Mouse (Mus musculus): ENCODE measurements at regions not wholly inside any gene's neighbourhood (a gene's known extent, or its start where the extent isn't known, plus 50 kb on each side); places are given as distances from the start of the nearest gene placed in this dataset.

DNA sequence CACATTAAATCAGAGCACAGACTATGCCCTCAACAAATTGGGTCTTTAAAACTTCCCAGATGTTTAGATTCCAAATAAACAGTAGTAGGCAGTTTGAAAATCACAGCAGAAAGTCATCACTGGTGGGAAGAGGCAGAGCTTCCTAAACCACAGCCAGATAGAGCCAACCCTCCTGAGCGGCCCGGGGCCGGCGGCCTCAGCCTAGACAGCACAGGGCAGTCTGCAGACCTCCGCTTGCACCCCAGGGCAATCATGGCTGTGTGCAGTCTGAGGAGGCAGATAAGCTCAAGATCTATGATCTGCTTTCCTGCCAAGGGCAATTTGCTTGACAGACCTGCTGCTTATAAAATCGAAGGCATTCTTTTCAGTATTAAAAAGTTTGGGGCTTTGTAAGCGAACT, 192.6 kb downstream of the Hlx start:
- DNase-seq (ENCODE audit: extremely low spot score, low read depth, low spot score), result no peak

DNA sequence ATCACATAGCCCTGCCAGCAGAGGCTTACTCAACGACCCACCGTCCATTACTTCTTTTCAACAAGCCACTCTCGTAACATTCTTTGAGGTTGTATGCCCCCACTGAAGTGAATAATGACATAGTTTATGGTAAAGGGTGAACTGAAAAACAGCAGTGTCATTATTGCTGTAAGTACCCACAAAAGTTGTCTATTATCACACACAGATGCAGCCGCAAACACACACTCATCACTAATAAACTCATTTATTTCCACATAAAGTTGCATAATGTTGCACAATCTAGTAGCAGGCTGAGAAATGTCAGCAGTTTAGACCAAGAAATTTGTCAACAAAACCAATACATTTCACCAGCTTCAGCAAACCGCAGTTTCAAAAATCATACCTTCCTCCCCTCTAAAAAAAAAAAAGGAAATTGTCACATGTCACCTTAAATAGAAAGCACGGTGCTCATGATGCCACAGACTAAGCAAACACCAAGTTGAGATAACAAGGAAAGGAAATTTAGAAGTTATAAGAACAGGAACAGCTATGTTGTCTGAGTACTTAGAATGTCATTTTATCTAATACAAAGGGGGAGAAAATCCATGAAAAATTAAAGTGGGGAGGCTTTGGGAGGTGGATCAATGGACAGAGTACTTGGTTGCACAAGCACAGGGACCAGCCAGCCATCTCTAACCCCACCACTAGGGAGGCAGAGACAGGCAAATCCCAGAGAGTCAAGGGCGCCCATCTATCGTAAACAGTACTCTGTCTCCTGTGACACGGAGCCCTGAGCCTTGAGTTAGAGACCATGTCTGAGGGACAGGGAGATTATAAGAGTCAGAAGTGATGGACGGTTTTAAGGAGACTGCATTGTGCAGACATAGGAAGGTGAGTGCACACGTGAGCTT, 195.9 kb downstream of the Hlx start:
- no peak for DNase-seq (ENCODE audit: extremely low spot score, low read depth, low spot score)

DNA sequence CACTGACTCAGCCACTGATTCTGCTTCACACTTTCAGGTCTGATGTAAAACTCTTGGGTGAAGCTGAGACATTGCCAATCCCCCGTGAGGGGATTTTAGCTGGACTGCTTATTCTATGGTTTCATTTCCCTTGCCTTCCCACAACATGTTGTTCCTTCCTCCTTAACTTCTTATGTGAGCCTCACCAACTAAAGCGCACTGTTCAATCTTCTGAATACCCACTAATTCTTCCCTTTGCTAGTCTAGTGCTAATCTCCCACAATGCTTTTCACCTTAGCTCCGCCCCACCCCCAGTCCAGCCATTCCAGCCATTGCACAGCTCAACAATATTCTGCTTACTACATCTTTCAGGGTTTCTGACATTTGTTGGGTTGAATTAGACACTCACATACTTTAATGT, 196.7 kb downstream of the Hlx start:
- DNase-seq (ENCODE audit: extremely low spot score, low read depth, low spot score), result no peak

DNA sequence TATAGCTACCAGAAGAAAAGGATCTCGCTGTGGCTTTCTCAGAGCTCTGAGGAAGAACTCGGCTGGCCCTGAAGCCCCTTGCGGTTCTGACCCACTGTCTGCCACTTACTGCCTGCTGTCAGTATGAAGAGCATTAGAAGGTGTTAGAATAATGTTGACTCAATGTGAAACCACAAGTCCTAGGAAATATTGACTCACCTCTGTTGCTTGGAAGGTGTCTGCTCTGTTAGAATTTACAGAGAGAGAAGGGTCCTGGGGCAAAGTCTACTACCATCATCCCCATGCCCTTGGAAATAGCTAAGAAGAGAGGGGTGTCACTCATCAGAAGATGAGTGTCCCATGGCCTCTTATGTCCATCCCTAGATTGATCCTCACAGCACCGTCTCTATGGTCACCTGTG, 197.9 kb downstream of the Hlx start:
- DNase-seq (ENCODE audit: extremely low spot score, low read depth, low spot score), result no peak

DNA sequence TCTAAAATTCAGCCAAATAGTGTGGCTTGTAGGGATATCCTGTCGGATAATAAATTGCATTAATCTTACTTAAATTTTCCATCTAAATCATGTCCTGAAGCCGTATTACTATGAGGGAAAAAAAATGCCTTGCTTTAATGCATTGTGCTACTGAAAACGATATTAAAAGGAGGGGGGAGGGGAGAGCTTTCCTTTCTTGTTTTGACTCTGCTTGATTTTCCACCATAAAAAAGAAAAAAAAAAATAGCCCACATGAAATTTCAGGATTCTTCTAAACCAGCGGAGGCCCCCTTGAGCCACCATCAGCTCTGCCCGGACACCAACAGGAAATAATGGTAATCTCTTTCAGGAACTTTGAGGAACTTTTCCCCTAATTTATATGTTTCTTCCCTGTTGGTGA, 198.5 kb downstream of the Hlx start:
- DNase-seq (ENCODE audit: extremely low spot score, low read depth, low spot score), result no peak

DNA sequence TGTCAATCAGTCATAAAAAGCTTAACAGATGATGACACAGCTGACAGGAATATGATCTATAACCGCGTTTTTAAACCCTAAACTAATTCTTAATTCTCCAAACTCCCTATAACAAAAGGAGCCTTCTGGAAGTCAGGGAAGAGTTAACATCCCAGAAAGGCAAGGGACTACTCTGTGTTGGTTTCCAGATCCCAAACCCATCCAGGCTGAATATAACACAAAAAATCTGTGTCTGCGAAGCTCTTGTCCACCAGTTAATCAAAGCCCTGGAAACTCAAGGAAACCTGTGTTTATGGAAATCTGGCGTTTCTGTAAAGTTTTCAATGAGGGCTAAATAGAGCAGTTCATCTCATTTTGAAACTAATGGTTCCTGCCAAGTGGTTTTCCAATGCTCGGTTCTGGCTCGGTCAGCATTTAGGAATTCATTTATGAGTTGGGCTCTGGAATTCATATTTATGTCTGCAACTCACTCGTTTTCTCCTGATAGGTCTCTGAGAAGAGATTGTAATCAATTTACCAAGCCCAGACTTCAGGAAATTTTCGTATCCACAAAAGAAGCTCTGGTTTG, 199.8 kb downstream of the Hlx start:
- DNase-seq (ENCODE audit: extremely low spot score, low read depth, low spot score), result no peak

DNA sequence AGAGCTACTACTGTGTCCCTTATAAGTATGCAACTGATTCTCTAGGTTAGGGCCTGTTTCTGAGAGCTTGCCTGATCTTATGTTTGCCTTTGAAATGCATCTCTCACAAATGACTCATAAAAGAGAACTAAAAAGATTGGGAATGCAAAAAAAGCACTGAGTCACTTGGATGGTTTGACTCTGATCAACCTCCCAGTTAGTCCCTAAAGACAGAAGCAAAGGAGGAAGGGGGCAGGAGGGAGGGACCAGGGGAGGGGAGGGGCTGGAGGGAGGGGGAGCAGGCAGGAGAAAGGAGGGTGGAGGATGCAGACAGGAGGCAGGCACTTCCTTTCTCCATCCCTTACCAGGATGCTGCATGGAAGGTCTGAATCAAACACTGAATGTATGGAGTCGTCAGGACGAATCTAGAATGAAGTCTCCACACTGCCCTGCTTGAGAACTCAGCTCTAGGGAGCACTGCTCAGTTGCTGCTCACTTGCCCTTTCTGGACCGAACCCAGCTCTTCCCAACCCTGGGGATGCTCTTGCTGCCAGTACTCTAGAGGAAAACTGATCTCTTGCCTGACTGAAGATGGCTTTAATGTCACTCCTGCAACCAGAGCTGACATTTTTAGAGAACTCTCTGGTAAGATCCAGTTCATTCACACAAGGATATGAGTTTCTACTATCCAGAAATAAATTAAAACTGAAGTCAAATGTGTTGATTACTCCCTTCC, 201.7 kb downstream of the Hlx start:
- DNase-seq (ENCODE audit: extremely low spot score, low read depth, low spot score), result no peak

DNA sequence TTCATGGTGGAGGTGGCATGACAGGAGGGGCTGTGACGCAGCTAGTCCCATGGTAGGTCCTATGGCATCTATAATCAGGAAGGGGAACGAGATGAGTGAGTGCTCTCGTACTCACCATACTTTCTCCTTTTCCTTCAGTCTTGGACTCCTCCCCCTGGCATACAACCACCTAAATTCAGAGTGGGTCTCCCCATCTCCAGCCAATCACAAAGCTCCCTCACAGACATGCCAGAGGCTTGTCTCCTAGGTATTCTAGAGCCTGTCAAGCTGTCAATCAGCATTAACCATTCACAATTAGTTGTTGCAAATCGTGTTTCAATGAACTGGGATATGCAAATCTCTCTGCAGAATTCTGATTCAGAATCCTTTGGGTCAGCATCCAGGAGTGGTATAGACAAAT, 206.7 kb downstream of the Hlx start:
- DNase-seq (ENCODE audit: extremely low spot score, low read depth, low spot score), result no peak

DNA sequence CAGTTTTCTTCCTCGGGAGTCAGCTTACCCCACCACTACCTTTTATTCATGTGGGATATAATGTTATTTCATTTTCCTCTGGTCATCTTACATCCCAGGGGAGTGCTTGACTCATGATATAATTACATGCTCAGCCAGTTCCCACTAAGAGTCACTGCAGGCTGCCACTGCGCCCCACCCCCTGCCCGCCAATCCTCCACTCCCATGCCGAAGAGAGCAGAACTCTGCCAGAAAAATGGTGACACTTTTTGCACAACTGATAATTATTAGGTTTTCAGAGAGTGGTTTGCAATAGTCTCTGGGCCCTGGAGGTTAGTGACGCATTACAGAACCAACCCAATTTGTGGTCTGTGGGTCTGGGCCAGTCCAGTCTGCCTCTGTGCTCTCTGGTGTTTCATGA, 212.9 kb downstream of the Hlx start:
- no peak for DNase-seq (ENCODE audit: extremely low spot score, low read depth, low spot score)

DNA sequence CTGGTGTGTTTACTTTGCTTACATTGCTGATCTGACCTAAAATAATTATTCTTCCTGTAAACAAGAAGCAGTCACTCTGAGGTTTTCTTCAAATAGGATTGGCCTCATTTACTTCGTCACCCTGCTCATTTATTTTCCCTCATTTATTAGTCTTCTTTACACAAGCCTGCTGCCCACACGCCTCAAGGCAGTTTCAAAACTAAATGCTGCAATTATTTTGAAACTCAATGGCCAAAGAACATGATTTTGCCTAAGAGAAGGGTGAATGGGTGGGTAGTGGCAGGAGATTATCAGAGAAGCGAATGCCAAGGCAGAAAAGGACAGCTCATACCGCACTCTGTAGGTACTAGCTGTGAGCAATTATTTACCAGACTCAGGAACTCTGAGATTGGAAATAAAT, 227.8 kb downstream of the Hlx start:
- no peak for DNase-seq (ENCODE audit: extremely low spot score, low read depth, low spot score)

DNA sequence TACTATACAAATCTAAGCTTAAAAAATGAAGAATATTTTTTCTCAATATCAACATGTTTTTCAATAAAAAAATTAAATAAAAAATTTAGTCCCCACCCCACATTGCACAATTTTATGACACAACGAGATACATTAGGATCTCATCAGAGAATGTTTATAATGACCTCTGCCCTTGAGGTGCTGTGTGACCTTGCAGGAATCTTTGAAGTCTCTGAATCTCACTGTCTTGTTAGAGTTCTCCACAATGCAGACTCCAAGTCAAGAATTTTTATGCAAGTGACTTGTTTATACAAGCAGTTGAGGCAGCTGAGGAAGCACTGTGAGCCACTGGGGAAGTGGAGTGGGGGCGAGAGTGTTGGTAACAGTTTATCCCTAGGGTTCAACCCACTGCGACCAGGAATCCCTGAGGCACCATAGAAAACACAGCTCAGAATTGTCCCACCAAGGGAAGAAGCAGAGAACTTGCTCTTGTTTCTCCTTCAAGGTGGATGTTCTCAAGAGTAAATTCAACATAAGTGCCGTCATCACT, 228.5 kb downstream of the Hlx start:
- DNase-seq (ENCODE audit: extremely low spot score, low read depth, low spot score), result no peak

DNA sequence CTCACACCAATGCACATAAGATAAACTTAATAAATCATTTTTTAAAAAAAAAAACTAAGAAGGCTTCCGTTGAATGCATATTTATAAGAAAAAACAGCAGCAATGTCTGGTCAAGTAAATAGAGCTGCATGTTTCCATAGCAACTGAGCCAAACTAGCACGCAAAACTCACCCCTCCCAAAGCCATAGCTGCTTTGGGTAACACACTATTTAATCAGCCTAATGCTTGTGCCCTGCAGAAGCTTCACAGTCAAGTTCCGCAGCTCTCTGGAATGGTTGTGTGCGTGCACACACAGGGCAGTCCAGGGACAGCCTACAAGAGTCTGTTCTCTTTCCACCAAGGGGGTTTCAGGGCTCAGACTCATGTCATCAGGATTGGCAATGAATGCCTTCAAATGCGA, 231.7 kb downstream of the Hlx start:
- no peak for DNase-seq (ENCODE audit: extremely low spot score, low read depth, low spot score)

DNA sequence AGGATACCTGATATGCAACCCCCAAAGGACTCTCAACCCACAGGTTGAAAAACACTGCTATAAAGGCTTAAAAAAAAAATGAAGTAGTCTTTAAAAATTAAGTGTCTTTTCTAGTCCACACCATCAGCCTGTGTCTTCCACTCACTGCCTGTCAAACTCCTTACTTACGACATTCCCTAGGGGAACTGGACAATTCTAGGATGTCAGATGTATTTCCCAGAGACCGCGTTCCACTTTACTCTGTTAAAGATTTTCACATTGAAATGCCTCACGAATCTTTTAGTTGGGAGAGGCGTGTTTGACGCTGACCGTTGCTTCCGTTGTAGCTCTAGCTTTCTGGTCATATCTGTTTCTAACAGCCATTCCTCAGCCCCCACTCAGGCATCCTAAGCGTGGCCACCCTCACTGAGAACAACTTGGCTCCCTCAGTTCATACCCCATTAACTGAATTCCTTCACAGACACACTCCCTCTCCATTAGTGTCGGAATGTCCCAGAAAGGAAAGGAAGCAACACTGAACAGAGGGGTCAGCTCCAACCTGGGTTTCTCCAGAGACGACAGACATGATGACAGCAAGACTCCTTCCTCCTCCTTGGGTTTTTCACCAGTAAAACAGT, 233.4 kb downstream of the Hlx start:
- no peak for DNase-seq (ENCODE audit: extremely low spot score, low read depth, low spot score)

DNA sequence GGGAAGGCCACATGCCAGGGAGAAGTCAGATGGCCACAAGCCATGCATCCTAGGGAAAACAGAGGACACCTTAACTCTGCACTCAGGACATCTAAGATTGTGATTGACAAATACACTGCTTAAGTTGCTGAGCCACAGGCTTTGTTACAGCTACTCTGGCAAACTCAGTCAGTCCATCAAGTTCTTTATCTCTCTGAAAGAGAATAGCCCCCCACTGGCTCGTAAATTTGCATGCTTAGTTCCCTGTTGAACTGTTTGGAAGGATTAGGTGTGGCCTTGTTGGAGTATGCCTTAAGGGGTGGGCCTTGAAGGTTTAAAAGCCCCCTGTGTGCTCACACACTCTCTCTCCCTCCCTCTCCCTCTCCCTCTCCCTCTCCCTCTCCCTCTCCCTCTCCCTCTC, 235.4 kb downstream of the Hlx start:
- DNase-seq (ENCODE audit: extremely low spot score, low read depth, low spot score), result no peak

DNA sequence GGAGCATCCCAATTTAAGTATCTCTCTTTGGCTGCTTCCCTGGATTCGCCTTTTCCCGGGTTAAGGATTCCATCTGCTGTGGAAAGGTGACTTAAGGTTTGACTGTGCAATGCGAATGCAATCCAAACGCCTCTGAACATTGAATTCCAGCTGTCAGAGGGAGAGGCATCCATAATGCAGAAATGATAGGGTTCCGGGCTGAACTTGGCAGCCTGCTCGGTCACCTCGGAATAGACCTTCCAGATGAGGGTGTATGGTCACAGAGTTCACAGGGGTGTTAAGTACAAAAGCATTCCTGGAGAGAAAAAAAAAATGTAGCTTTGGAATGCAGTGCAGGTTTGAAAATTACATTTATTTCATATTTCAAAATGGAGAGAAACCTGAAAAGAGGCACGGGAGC, 238.6 kb downstream of the Hlx start:
- no peak for DNase-seq (ENCODE audit: extremely low spot score, low read depth, low spot score)

DNA sequence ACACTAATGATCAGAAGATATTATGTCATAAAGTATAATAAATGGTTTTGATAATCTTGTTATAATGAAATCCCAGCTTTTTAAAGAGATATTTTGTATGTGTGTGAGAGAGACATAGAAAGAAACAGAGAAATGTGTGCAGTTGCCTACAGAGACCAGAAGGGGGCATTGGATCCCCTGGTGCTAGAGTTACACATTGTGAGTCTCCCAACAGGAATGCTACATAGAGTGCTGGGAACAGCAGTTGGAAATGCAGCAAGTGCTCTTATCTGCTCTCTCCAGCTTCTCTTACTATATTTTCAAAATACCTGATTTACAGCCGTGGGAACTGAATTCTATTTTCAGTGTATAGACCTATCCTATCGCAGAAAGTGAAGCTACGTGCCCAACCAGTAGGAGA, 240.3 kb downstream of the Hlx start:
- DNase-seq (ENCODE audit: extremely low spot score, low read depth, low spot score), result no peak

DNA sequence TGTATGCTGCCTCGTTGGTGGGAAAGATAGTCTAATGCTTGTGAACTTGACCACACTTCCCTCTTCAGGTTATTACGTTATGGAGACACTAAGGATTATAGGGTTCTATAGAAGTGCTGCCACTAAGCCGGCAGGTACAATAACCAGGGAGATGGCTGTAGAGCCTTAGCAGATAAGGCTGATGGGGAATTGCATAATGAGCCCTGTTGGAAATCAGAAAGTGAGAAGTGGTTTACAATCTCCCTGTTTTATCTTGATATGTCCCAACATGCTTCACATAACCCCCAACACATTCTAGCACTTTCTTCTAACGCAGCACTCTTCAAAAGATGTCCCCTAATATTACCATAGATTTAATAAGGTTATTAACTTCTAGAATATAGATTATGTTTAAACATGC, 241.2 kb downstream of the Hlx start:
- no peak for DNase-seq (ENCODE audit: extremely low spot score, low read depth, low spot score)

DNA sequence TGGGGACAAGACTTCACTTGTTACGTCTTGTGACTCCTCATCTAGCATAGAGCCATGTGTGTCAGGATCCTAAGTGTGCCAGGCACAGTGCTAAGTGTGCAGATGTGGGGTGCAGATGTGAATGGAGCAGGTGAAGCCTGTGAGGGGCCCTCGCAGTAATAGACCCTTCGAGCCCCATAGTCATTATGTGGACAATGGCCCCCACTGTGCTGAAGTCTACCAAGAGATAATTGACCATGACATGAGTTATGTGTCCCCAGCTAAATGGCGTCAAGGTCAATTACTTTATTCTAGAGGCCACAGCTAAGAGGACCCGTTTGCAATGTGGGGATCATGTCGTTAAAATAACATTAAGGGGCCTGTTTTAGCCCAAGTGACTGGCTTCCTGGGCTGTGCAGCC, 245.0 kb downstream of the Hlx start:
- DNase-seq (ENCODE audit: extremely low spot score, low read depth, low spot score), result peak; percentile 20

DNA sequence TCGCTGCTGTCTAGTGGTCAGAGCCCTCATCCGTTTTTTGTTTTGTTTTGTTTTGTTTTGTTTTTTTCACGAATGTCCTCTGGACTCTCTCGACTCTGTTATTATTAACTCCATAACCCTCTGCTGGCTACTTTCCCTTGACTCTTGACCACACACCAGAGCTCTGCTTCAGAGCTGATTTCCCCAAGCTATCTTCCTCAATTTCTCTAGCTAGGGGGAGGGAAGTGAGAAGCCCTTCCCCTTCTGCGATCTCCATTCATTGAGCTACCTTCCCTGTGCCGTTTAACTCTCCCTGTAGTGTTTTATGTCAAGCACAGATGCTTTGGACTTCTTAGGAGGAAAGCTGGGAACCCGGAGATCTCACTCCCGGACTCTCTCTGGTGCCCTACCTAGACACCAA, 247.6 kb downstream of the Hlx start:
- no peak for DNase-seq (ENCODE audit: extremely low spot score, low read depth, low spot score)

DNA sequence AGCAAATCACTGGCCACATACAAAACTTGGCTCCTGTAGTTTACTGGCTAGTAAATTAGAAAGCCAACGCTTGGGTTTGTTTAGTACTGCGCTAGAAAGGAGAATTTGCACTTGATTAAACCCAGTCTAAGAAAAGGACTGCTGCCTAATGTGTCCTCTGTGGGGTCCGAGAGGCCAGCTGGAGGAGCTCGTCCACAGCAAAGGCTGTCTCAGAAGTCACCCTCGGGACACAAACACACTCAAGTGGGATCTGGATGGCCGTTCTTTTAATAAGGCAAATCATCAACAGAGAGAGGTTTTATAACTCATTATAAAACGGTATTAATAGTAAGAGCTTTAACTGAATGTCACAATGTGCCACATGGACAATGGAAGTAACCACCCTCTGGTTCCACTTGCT, 249.0 kb downstream of the Hlx start:
- DNase-seq (ENCODE audit: extremely low spot score, low read depth, low spot score), result no peak

DNA sequence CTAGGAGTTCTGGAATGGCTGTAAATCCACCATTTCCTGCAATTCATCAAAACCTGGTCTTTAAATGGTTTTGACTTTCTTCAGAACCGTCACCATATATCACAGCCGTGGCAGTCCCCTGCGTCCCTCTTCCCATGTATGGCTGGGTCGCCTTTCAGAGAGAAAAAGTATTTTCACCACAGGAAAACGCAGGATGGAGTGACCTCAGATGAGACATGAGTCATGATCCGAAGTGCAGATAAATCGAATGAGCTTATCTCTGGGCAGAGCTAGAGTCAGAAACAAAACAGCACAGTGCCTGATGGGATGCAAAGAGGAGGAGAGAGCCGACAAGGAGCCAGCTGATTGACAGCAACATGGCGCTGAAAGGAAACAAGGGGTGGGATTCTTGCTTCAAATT, 250.4 kb downstream of the Hlx start:
- DNase-seq (ENCODE audit: extremely low spot score, low read depth, low spot score), result no peak
